Mouse (Mus musculus) kidney, embryonic 14.5 days (tissue): ENCODE results near the gene Pdzd9. TPM values are rescaled to one million over a fixed set of nuclear protein-coding genes. Genes with fewer than 3 reads are reported as not detected.
A peak's percentile ranks its signal among the peaks of the same experiment; 100 is the strongest.

ENCODE experiments used
- ATAC-seq: fragments of 200-750 bp; cut with Nextera tagmentation; 2 replicates; pipeline ENCODE4 v1.8.0; 2017; ENCODE audit warnings: moderate number of reproducible peaks, mild to moderate bottlenecking, moderate TSS enrichment, moderate library complexity; ENCODE audit not compliant: low FRiP score, low TSS enrichment
- H3K27ac ChIP-seq: fragments of 300-500 bp; sonication (generic); 2 replicates; pipeline ENCODE4 v1.5.1; 2014; ENCODE audit warnings: low read depth, mild to moderate bottlenecking, low read length, moderate library complexity, mixed read lengths
- H3K27me3 ChIP-seq: fragments of 300-500 bp; sonication (generic); 2 replicates; pipeline ENCODE4 v1.6.1; 2014; ENCODE audit warnings: mild to moderate bottlenecking, low read length; ENCODE audit not compliant: control insufficient read depth, insufficient read depth
- H3K36me3 ChIP-seq: fragments of 300-500 bp; sonication (generic); 2 replicates; pipeline ENCODE4 v1.6.1; 2014; ENCODE audit warnings: low read length, mixed read lengths; ENCODE audit not compliant: control insufficient read depth, insufficient read depth
- H3K4me1 ChIP-seq: fragments of 300-500 bp; sonication (generic); 2 replicates; pipeline ENCODE4 v1.6.1; 2014; ENCODE audit warnings: low read length, mixed read lengths; ENCODE audit not compliant: control insufficient read depth, insufficient read depth
- H3K4me2 ChIP-seq: fragments of 300-500 bp; sonication (generic); replicated peaks from 2 replicates; pipeline ENCODE4 v1.6.1; 2014; ENCODE audit warnings: low read depth, mild to moderate bottlenecking, low read length
- H3K4me3 ChIP-seq: fragments of 300-500 bp; sonication (generic); 2 replicates; pipeline ENCODE4 v1.5.1; 2014; ENCODE audit warnings: mild to moderate bottlenecking, low read length
- H3K9ac ChIP-seq: fragments of 300-500 bp; sonication (generic); 2 replicates; pipeline ENCODE4 v1.6.1; 2014; ENCODE audit warnings: low read depth, mild to moderate bottlenecking, low read length, moderate library complexity
- H3K9me3 ChIP-seq: fragments of 300-500 bp; sonication (generic); 2 replicates; pipeline ENCODE4 v1.6.1; 2016; ENCODE audit warnings: low read length; ENCODE audit not compliant: control insufficient read depth
- WGBS: fragments of 180-500 bp; shearing (Covaris S2); extraction: QIAGEN DNeasy Blood & Tissue Kit; methylation state at CpG from one replicate; pipeline ENCODE4 v1.1.7; 2014; 5-methylcytosine and 5-hydroxymethylcytosine counted together
- polyA plus RNA-seq: library from polyadenylated mRNA; unstranded; fragments of >200 nt; fragmentation: Nextera tagmentation; extraction: Ambion mirVana; gene quantifications from 2 replicates; pipeline ENCODE4 v1.2.1, GENCODE M21; 2014

Gene Pdzd9
- polyA plus RNA-seq, 1 experiment from 2014 or later, result 0.16 TPM

DNA sequence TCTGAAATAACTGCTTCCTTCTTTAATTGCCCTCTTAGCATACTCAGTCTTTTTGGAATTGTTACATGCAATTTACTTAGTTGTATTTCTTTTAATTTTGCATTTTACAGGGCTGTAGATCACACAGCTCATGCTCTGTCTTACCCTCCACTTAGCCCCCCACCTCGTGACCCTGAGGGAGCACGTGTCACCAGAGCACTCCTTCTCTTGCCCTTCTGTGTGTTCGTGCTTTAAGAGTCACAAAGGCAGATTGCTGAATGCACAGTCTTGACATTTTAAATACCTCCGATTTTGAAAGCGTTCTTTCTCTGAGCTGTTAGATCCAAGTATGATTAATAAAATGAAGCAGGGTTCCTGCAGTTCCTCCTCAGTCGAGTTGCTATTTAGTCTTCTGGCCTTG, 25.1 kb upstream of the Pdzd9 start:
- H3K27me3 ChIP-seq, result no peaks in the 10 kb centered on the region
- no peaks in the 10 kb centered on the region for H3K9me3 ChIP-seq
- H3K36me3 ChIP-seq, result peaks cover 3% of the 10 kb centered on the region; the same call in 1 of the 2 replicates
- 22% methylated on average over 6 of the region's 6 CpGs for WGBS
- H3K4me2 ChIP-seq, result no peak overlapping the region
- H3K4me3 ChIP-seq, result no peak overlapping the region
- no peaks in the 10 kb centered on the region for H3K4me1 ChIP-seq
- no peak for ATAC-seq
- no peak overlapping the region for H3K27ac ChIP-seq
- no peak overlapping the region for H3K9ac ChIP-seq

DNA sequence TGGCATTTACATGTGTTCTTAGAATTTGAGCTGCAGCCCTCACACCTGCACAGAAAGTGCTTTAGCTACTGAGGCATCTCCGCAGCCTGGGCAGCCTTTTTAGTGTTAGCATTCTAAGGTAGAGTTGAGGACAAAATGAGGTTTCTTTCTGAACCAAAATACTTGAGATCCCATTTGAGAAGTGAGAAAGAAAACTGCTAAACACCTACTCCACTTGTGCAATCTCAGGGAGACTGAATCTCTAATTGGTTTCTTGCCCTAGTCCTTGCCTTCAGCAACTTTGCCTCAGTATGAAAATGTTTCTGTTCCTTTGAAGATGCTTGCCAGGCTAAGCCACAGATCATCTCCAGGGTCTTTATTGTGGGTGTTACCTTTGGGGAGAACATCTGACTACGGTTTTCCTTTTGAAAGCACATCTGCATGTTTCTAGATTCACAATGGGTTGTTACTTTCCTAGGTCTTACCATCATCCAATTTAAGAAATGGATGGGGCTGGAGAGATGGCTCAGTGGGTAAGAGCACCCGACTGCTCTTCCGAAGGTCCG, 23.8 kb upstream of the Pdzd9 start:
- H3K9ac ChIP-seq, result no peak overlapping the region
- H3K27ac ChIP-seq, result no peak overlapping the region
- WGBS, result 93% methylated on average over 5 of the region's 5 CpGs
- H3K36me3 ChIP-seq, result peaks cover 3% of the 10 kb centered on the region; the same call in 1 of the 2 replicates
- H3K4me1 ChIP-seq, result no peaks in the 10 kb centered on the region
- no peak overlapping the region for H3K4me2 ChIP-seq
- no peaks in the 10 kb centered on the region for H3K27me3 ChIP-seq
- H3K4me3 ChIP-seq, result no peak overlapping the region
- H3K9me3 ChIP-seq, result no peaks in the 10 kb centered on the region
- no peak for ATAC-seq

DNA sequence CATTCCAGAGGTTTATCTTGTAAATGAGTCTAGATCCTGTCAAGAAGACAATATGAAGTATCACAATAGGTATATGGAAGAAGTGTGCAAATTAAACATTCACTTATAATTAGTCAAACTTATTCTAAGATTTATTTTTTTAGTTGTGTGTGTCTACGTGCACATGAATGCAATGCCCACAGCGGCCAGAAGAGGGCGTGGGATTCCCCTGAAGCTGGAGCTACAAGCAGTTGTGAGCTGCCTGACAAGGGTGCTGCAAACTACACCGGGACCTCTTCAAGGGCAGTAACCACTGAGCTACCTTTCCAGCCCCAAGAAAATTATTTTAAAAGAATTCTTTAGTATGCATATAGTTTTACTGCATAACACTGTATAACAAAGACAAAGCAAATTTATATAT, 20.5 kb upstream of the Pdzd9 start:
- Histone ChIP-seq H3K27me3 (no peaks in the 10 kb centered on the region), H3K4me1 (no peaks in the 10 kb centered on the region), H3K4me2 (no peak overlapping the region), H3K27ac (no peak overlapping the region), H3K36me3 (peaks cover 3% of the 10 kb centered on the region; the same call in 1 of the 2 replicates), H3K4me3 (no peak overlapping the region), H3K9ac (no peak overlapping the region), H3K9me3 (no peaks in the 10 kb centered on the region)
- WGBS, result 77% methylated on average over 4 of the region's 4 CpGs
- no peak for ATAC-seq

DNA sequence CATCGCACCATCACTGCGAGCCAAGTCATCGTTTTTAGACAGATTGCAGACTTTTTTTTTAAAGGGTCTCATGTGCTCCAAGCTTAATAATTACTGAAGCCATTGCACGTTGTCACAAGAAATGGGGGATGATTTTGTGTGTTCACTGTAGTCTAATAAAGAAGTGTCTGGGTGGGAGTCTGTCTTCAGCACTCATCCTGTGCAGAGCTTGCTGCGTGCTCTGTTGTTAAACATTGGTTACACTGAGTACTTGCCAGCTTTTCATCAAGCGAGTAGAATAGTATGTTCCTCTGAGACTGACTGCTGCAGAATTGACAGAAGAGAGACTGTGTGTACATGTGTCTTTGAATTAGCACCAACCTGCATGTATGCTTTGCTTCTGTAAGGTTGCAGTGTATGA, 15.1 kb upstream of the Pdzd9 start:
- ATAC-seq, result no peak
- Histone ChIP-seq H3K9ac (no peak overlapping the region), H3K4me3 (no peak overlapping the region), H3K4me2 (no peak overlapping the region), H3K27ac (no peak overlapping the region), H3K9me3 (no peaks in the 10 kb centered on the region), H3K4me1 (peaks cover 4% of the 10 kb centered on the region; the same call in 1 of the 2 replicates), H3K27me3 (no peaks in the 10 kb centered on the region), H3K36me3 (no peaks in the 10 kb centered on the region)
- 78% methylated on average over 6 of the region's 6 CpGs for WGBS

DNA sequence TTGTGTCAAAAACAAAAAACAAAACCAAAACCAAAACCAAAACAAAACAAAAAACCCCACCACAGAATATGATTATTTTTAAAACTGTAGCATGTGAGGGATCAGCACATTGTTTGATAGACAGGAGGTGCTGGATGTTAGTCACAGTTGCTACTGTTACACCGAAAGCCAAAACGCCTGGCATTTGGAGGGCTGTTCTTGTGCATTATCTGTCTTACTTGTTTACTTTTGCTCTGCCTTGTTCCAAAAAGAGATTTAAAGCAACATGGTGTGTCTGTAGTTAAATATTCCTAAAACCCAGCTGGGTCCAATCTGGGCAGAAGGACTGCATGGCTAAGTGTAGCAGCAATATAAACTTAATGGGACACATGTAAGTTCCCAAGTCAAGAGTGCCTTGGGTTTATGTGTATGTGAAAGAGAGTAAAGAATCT, 14.6 kb upstream of the Pdzd9 start:
- 78% methylated on average over 2 of the region's 2 CpGs for WGBS
- Histone ChIP-seq H3K27me3 (no peaks in the 10 kb centered on the region), H3K36me3 (no peaks in the 10 kb centered on the region), H3K4me3 (no peak overlapping the region), H3K9me3 (no peaks in the 10 kb centered on the region), H3K27ac (no peak overlapping the region), H3K4me1 (peaks cover 4% of the 10 kb centered on the region; the same call in 1 of the 2 replicates), H3K4me2 (no peak overlapping the region), H3K9ac (no peak overlapping the region)
- no peak for ATAC-seq

DNA sequence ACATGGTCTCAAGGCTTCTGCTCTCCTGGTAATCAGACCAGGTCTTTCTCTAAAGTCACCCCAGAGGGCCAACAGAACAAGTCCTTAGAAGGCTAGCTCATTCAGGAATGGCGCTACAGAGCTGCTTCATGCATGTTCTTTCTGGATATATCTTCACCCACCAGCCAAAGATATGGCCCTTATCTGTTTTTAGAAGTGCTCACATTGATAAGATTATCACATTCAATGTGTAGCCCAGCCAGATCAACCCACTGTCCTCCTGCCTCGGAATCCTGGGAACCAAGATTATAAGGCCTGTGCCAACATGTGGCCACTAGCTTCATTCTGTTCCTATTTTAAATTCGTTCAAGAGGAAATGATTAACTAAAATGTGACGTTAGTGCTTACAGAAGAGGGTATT, 11.9 kb upstream of the Pdzd9 start:
- no peak for ATAC-seq
- Histone ChIP-seq H3K4me2 (no peak overlapping the region), H3K9ac (no peak overlapping the region), H3K4me3 (no peak overlapping the region), H3K27me3 (no peaks in the 10 kb centered on the region), H3K36me3 (no peaks in the 10 kb centered on the region), H3K9me3 (no peaks in the 10 kb centered on the region), H3K4me1 (peaks cover 15% of the 10 kb centered on the region; the same call in 1 of the 2 replicates), H3K27ac (no peak overlapping the region)
- 77% methylated on average over 4 of the region's 4 CpGs for WGBS

DNA sequence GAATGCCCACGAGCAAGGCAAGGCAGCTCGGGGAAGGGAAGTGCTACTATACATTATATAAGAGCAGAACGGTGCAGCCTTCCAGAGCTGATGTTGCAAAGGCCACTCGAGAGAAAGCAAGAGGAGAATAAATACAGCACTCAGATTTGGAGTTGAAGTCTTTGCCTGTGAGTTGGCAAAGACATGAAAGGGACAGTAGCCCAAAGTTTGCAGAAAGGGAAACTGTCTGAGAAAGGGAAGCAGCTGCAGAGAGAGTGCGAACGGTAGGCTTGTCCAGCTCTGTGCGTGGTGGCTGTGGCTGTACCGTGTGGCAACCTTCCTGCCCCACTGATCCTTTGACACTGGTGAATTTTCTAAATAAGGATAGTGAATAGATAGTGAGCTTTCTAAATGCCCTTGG, 8.9 kb upstream of the Pdzd9 start:
- WGBS, result 55% methylated on average over 8 of the region's 8 CpGs
- no peak for ATAC-seq
- Histone ChIP-seq H3K27ac (no peak overlapping the region), H3K4me2 (peak overlapping the region; percentile 81), H3K4me3 (peak overlapping the region; percentile 83; the same call in 1 of the 2 replicates), H3K9me3 (no peaks in the 10 kb centered on the region), H3K4me1 (peaks cover 15% of the 10 kb centered on the region; the same call in 1 of the 2 replicates), H3K9ac (peak overlapping the region; percentile 89; the same call in 1 of the 2 replicates), H3K36me3 (no peaks in the 10 kb centered on the region), H3K27me3 (no peaks in the 10 kb centered on the region)

DNA sequence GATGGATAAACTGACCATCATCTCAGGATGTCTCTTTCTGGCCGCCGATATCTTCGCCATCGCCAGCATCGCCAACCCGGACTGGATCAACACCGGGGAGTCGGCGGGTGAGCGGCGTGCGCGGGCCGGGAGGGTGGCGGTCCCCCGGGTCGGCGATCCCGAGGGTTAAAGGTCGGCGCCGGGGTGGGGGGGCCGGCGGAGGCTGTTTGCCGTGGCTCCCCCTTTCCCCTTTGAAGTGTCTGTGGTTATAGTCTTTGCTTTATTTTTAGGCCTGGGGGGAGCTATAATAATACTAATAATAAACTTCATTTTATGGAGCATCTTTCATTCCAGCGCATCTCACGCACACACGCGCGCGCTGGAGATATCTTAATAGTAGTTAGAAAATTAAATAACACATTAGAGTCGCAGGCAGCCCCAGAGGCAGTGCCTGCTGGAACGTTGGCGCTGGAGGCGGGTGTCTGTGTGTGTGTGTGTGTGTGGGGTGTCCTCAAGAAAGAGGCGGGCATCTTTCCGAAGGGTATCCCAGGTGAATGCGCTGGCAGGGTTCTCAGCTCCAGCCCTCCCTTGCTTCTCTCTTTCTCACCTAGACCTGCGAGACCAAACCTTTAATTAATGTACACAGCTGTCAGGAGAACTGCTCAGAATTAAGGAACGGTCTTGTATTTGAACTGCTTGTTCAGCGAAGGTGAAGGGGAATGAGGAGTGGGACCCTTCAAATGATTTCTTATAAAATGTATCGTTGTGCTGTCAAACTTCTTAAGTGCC, 7.8 kb upstream of the Pdzd9 start:
- 2% methylated on average over 42 of the region's 42 CpGs for WGBS
- Histone ChIP-seq H3K9me3 (no peaks in the 10 kb centered on the region), H3K36me3 (no peaks in the 10 kb centered on the region), H3K27ac (peak overlapping the region; percentile 26; the same call in 1 of the 2 replicates), H3K9ac (peak overlapping the region; percentile 89), H3K4me1 (peaks cover 15% of the 10 kb centered on the region; the same call in 1 of the 2 replicates), H3K27me3 (no peaks in the 10 kb centered on the region), H3K4me2 (peak overlapping the region; percentile 81), H3K4me3 (peak overlapping the region; percentile 83)
- peak; percentile 33 for ATAC-seq

DNA sequence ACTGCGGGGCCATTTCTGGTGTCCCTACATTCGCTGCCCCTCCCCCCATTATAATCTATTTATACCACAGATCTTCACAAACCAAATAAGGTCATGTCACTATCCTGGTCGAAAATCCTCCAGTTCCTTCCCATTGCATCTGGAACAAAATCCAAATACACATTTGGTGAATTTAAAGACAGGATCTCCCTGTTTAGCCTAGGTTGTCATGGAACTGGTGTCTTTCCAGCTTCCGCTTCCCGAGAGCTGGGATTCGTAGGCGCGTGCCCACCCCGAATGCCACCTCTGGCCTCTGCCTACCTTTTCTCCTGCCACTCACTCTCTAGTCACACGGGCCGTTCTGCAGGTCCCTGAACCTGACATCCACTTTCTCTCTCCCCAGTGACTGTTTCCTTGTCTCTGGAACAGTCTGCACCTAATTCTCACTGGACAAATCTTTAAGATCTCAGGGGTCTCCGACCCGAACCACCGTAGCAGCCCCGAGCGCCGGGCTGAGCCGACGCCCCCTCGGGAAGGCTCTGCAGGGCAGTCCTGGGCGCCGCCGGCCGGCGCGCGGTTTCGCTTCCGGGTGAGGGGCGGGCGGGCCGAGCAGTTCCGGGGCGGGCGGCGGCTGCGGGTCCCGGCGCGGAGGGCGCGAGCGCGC, 7.0 kb upstream of the Pdzd9 start, which contains the start of gene Mosmo:
Gene Mosmo (plus strand): TSS at position 618 of the 643 bp plus-strand sequence.
- no peaks in the 10 kb centered on the region for H3K9me3 ChIP-seq
- peak within 1 kb of the TSS; percentile 81 for H3K4me2 ChIP-seq
- no peaks in the 10 kb centered on the region for H3K27me3 ChIP-seq
- H3K27ac ChIP-seq, result peak within 1 kb of the TSS; percentile 67
- peak; percentile 96 for ATAC-seq
- no peaks in the 10 kb centered on the region for H3K36me3 ChIP-seq
- 1% methylated on average over 30 of the region's 44 CpGs for WGBS
- H3K4me1 ChIP-seq, result peaks cover 15% of the 10 kb centered on the region; the same call in 1 of the 2 replicates
- H3K9ac ChIP-seq, result peak within 1 kb of the TSS; percentile 89
- H3K4me3 ChIP-seq, result peak within 1 kb of the TSS; percentile 83
